Mouse (Mus musculus) ES-E14 (cell line): ENCODE measurements around the gene Sorcs2.

Source experiments
- CHD2 ChIP-seq: IDR thresholded peaks from 2 replicates; pipeline ENCODE4 v1.6.1; 2014; ENCODE audit warnings: mild to moderate bottlenecking, low read depth, low read length, inconsistent platforms
- HCFC1 ChIP-seq: IDR thresholded peaks from 2 replicates; pipeline ENCODE4 v1.6.1; 2012; ENCODE audit warnings: low read length, inconsistent platforms, borderline replicate concordance; ENCODE audit not compliant: insufficient read depth
- MAFK ChIP-seq: IDR thresholded peaks from 2 replicates; pipeline ENCODE4 v1.6.1; 2014; ENCODE audit warnings: mild to moderate bottlenecking, low read depth, low read length, inconsistent platforms; ENCODE audit not compliant: insufficient read depth
- ZC3H11A ChIP-seq: IDR thresholded peaks from 2 replicates; pipeline ENCODE4 v1.6.1; 2012; ENCODE audit warnings: low read depth, mild to moderate bottlenecking, inconsistent platforms, low read length, borderline replicate concordance
- ZNF384 ChIP-seq: IDR thresholded peaks from 2 replicates; pipeline ENCODE4 v1.6.1; 2012; ENCODE audit warnings: low read depth, low read length, inconsistent platforms

- TF ChIP-seq CHD2 (no peak), MAFK (no peak), HCFC1 (no peak), ZNF384 (no peak), ZC3H11A (no peak)
These were observed 277.0 kb downstream of the Sorcs2 start for GRCm38 (mm10) chr5:36120931-36121341.
